Mouse (Mus musculus): ENCODE results near the gene Prr3.
"Not testable (repeated sequence)": the region's sequence is repeated elsewhere in the genome, so short reads cannot be mapped to it uniquely, and the experiment has no call there.

Gene Prr3

DNA sequence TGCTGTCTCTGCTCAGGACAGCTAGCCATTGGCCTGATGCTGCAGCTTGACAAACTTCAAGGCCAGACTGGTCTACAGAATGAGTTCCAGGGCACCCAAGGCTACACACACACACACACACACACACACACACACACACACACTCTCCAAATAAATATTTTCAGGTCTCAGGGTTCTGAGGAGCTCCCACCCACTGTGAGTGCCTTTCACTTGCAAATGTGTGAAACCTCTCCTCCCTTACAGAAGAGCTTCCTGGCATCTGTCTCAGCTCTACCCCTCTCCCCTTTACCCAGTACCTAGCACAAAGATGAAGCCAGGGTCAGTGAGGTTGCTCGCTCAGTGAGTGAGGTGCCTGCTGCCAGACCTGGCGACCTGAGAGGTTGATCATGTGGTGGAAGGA lies 40.9 kb downstream of the Prr3 start:
- DNase-seq (ENCODE audit: low read depth, low spot score): peak; percentile 95

DNA sequence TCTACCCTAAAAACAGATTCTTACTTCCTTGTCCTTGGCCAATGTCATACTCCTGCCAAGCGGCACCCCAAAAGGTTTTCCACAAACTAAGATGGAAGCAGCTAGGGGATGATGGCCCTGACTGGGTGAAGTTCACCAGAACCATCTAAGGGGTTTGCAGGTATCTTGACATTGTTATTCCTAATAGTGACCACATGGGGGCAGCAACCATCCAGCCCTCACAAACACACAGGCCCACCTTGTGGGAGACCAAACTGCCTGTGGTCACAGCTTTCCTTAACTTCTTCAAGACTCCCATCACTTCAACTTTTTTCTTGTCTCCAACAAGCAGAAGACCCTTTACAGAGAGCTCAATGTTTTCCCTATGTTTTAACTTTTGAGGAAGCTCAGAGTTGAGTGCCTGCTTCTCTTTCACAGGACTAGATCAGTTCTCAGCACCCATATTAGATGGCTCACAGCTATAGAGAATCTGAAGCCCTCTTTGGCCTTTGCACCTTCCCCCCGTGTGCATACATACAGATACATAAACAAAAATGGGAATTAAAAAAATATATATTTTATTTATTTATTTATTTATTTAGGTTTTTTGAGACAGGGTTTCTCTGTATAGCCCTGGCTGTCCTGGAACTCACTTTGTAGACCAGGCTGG lies 42.2 kb downstream of the Prr3 start:
- peak; percentile 91 for DNase-seq (ENCODE audit: low read depth, low spot score)

DNA sequence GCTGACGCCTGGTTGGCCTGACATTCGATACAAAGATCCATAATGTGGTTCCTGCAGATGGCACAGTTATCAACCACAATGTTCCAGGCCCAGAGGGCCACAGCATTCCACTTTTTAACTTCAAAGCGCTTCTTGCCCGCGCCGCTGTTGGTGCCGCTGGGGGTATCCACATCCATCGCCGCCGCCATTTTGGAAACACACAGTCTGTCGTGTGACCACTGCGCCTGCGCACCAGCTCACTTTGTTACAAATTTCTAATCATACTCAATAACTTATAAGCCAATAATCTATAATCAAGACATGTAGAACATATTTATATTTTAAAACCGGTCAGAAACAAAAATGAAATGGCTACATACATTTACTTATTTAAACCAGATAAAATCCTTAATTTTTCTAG lies 44.3 kb downstream of the Prr3 start:
- not testable (repeated sequence) for DNase-seq (ENCODE audit: low read depth, low spot score)

DNA sequence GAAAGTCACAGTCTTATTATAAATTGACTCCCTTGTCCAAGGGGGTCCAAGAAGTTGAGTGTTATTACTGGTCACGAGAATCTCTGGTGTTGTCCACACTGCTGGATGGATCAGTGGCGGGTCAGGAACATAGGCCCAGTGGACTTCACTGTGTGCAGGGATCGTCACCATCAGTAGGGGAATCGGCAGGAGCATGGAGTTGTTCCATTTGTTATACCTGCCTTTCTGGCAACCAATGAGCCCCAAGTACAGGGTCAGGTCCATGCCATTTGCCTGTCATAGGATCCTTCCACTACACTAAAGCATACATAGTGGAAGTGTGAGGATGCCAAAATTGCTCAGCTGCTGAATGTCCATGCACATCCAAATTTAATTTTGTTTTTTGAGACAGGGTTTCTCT lies 47.4 kb downstream of the Prr3 start:
- DNase-seq (ENCODE audit: low read depth, low spot score): no peak

DNA sequence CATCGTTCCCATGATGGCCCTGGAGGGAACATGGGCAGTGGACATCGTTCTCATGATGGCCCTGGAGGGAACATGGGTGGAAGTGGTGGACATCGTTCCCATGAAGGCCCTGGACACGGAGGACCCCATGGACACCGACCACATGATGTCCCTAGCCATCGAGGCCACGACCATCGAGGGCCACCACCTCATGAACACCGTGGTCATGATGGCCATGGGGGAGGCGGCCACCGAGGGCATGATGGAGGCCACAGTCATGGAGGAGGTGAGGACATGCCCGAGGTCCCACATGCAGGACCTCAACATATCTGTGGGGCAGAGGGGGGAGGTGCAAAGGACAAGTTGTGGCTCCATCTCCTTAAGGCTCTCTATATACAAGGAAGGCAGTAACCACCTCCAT lies 49.4 kb downstream of the Prr3 start:
- DNase-seq (ENCODE audit: low read depth, low spot score): no peak

DNA sequence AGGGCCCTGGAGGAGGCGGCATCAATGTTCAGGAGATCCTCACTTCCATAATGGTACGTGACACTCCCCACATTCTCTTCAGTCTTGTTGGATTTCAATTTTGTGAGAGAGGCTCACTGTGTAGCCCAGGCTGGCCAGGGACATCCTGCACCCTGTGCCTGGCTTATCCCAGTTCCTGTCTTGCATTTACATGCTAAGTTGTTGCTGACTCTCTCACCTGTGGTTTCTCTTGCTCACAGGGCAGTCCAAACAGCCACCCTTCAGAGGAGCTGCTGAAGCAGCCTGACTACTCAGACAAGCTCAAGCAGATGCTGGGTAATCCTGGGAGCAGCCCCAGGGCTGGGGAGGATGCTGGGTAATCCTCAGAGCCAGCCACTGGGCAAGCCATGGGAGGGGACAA lies 50.5 kb downstream of the Prr3 start:
- no peak for DNase-seq (ENCODE audit: low read depth, low spot score)

DNA sequence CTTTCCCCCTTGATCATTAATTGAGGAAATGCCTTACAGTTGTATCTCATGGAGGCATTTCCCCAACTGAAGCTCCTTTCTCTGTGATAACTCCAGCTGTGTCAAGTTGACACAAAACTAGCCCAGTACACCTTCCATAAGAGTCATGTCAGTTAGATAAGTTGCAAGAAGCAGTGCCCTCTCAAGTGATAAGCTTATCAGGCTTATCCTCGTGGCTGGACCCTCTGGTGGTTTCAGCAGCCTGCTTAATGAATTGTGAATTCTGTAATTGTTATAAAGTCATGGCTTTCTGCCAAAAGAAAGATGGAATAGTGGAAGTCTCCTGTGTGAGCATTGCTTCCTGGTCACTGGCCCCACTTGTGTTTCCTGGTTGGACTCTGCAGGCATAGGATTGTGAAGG lies 52.6 kb downstream of the Prr3 start:
- no peak for DNase-seq (ENCODE audit: low read depth, low spot score)

DNA sequence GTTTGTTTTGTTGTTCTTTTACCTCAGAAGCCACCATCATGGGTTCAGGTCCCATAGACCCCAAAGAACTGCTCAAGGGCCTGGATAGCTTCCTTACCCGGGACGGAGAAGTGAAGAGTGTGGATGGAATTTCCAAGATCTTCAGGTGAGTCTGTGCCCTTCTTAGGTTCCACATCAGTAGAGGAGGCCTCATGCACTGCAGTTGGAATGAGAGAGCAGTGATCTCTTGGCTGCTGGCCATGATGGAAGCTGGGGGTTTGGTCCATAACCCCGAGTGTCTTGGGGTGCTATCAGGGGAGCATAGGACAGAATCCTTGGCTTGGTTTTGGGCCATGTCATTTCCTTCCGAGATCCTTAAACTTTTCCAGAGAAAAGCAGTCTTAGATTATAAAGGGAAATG lies 56.8 kb downstream of the Prr3 start:
- DNase-seq (ENCODE audit: low read depth, low spot score): no peak

DNA sequence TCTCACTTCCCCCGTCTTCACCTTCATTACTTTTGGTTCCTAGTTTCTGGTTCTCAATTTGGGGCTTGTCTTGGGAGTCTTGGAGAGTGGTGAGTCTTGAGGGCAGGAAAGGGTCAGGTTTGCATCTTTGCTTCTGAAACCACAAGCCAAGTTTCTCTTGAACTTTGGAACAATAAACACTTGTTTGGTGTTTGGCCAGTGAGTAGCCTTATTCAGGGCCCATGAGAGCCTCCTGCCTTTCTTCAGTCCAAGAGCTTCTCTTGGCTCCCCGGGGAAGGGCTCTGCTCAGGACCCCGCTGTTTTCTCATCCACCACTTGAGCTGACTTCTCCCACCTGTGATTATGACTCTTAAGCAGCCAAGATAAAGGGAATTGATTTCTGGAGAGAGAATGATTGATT lies 57.5 kb downstream of the Prr3 start:
- no peak for DNase-seq (ENCODE audit: low read depth, low spot score)
